Mouse (Mus musculus) lung, postnatal 0 days (tissue): ENCODE measurements around the gene Trim44. TPM values are rescaled to one million over a fixed set of nuclear protein-coding genes. Genes with fewer than 3 reads are reported as not detected.

Source experiments
- ATAC-seq: fragments of 200-750 bp; cut with Nextera tagmentation; 2 replicates; pipeline ENCODE4 v1.8.0; 2017; ENCODE audit warnings: moderate library complexity
- DNase-seq: peaks from one replicate; pipeline ENCODE4 v3.0.0-alpha.2; 2016; ENCODE audit warnings: low spot score
- H3K27ac ChIP-seq: fragments of 300-500 bp; sonication (generic); 2 replicates; pipeline ENCODE4 v1.5.1; 2014; ENCODE audit warnings: antibody characterized with exemption, mild to moderate bottlenecking, low read length, mixed read lengths
- H3K27me3 ChIP-seq: fragments of 300-500 bp; sonication (generic); replicated peaks from 2 replicates; pipeline ENCODE4 v1.6.1; 2014; ENCODE audit warnings: low read length, mixed read lengths; ENCODE audit not compliant: insufficient read depth
- H3K36me3 ChIP-seq: fragments of 300-500 bp; sonication (generic); 2 replicates; pipeline ENCODE4 v1.6.1; 2014; ENCODE audit warnings: low read length, mixed read lengths; ENCODE audit not compliant: insufficient read depth
- H3K4me1 ChIP-seq: fragments of 300-500 bp; sonication (generic); 2 replicates; pipeline ENCODE4 v1.6.1; 2014; ENCODE audit warnings: antibody characterized with exemption, low read depth, low read length, mixed read lengths; ENCODE audit not compliant: insufficient read depth
- H3K4me2 ChIP-seq: fragments of 300-500 bp; sonication (generic); replicated peaks from 2 replicates; pipeline ENCODE4 v1.6.1; 2014; ENCODE audit warnings: low read depth, mild to moderate bottlenecking, low read length, moderate library complexity, mixed read lengths
- H3K4me3 ChIP-seq: fragments of 300-500 bp; sonication (generic); 2 replicates; pipeline ENCODE4 v1.5.1; 2014; ENCODE audit warnings: low read depth, low read length
- H3K9ac ChIP-seq: fragments of 300-500 bp; sonication (generic); replicated peaks from 2 replicates; pipeline ENCODE4 v1.6.1; 2014; ENCODE audit warnings: low read depth, mild to moderate bottlenecking
- H3K9me3 ChIP-seq: fragments of 300-500 bp; sonication (generic); 2 replicates; pipeline ENCODE4 v1.6.1; 2016; ENCODE audit warnings: low read length, mixed read lengths
- CTCF ChIP-seq: IDR thresholded peaks from 2 replicates; pipeline ENCODE4 v1.5.1; 2016; ENCODE audit warnings: antibody characterized with exemption, mild to moderate bottlenecking
- EP300 ChIP-seq: IDR thresholded peaks from 2 replicates; pipeline ENCODE4 v1.6.1; 2016; ENCODE audit warnings: antibody characterized with exemption, mild to moderate bottlenecking, control low read depth
- WGBS: fragments of 180-500 bp; shearing (Covaris S2); extraction: QIAGEN DNeasy Blood & Tissue Kit; methylation state at CpG from one replicate; pipeline ENCODE4 v1.1.7; 2014; 5-methylcytosine and 5-hydroxymethylcytosine counted together
- polyA plus RNA-seq: library from polyadenylated mRNA; unstranded; fragments of >200 nt; fragmentation: Nextera tagmentation; extraction: Ambion mirVana; gene quantifications from 2 replicates; pipeline ENCODE4 v1.2.1, GENCODE M21; 2015

Gene Trim44
- polyA plus RNA-seq, 1 experiment from 2014 or later = 12.7 TPM

DNA sequence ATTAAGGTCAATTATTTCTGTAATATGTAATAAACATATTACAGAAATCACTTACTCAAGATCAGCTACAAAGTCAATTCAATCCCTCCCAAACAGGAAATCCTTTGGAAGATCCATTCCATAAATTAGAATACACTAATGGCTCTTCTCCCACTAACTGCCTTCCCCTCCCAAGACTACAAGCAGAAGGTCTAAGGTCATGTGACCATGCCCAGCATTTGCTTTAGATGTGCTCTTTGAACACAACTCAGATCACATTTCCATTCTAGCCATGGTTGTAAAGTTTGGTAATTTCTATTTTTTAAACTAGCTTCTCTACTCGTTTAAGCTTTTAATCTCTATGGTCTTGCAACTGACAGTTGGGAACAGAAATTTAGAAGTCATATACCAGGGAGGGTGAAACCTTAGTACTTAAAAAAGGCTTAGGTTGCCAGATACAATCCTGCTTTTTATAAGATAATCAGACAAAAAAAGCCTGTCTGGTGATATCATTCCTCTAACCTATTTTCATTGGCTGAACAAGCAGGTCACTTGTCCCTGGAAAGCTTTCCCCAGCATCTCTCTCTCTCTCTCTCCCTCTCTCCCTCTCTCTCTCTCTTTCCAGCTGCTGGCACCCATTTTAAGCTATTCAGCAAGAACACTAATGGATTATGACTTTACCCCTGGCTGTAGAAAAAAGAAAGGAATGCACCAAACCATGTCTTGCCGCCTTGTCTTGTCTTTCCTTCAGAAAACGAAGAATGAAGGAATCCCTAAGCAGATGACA, 24.4 kb downstream of the Trim44 start:
- Histone ChIP-seq H3K4me3 (no peak overlapping the region), H3K36me3 (no peaks in the 10 kb centered on the region), H3K27ac (no peak overlapping the region), H3K27me3 (no peaks in the 10 kb centered on the region), H3K9ac (no peak overlapping the region), H3K4me2 (no peak overlapping the region), H3K9me3 (no peaks in the 10 kb centered on the region), H3K4me1 (no peaks in the 10 kb centered on the region; the same call in 1 of the 2 replicates)
- ATAC-seq = no peak
- DNase-seq = peak; percentile 36
- TF ChIP-seq EP300 (no peak), CTCF (no peak)
- WGBS = 72% methylated on average over 3 of the region's 3 CpGs

DNA sequence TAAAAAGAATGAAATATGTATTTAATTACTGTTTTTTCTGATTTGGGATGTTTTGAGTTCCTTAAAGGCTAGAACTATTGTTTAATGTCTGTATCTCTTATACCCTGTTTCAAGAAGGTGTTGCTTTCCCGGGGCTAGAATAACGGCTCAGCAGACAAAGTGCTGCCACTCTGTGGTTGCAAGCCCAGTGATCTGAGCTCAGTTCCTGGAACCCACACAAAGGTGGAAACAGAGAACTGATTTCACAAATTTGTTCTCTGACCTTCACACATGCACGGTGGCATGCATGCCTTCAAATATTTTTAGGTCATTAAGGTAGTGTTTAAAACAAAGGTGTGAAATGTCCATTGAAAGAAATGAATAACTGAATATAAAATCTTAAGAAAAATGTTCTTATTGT, 25.1 kb downstream of the Trim44 start:
- TF ChIP-seq EP300 (no peak), CTCF (no peak)
- Histone ChIP-seq H3K4me1 (no peaks in the 10 kb centered on the region; the same call in 1 of the 2 replicates), H3K9ac (no peak overlapping the region), H3K27me3 (no peaks in the 10 kb centered on the region), H3K27ac (no peak overlapping the region), H3K36me3 (no peaks in the 10 kb centered on the region), H3K9me3 (no peaks in the 10 kb centered on the region), H3K4me2 (no peak overlapping the region), H3K4me3 (no peak overlapping the region)
- DNase-seq (no peak), ATAC-seq (no peak)
- WGBS = 58% methylated on average over 3 of the region's 3 CpGs

DNA sequence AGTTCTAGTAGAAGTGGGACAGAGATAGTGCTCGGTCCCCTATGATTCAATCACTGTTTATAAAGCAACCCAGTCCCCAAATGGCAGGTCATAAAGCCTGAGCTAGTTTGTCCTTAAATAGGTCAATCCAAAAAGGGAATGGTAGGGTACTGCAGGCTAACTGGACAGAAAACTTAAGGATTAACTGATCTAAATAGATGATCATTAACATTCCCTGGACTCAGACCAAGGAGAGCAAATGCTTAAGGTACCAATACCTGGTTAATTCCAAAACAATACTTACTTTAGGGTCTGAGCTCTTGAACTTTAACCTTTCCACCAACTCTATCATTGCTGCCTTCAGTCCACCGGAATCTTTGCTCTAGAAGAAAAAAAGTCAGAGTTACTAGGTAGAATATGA, 27.0 kb downstream of the Trim44 start:
- 80% methylated on average over 2 of the region's 2 CpGs for WGBS
- no peak overlapping the region for H3K27ac ChIP-seq
- H3K9ac ChIP-seq = no peak overlapping the region
- H3K4me2 ChIP-seq = no peak overlapping the region
- H3K27me3 ChIP-seq = no peaks in the 10 kb centered on the region
- no peak for DNase-seq
- no peaks in the 10 kb centered on the region for H3K36me3 ChIP-seq
- H3K4me3 ChIP-seq = no peak overlapping the region
- no peak for ATAC-seq
- no peaks in the 10 kb centered on the region for H3K9me3 ChIP-seq
- TF ChIP-seq EP300 = no peak
- H3K4me1 ChIP-seq = no peaks in the 10 kb centered on the region; the same call in 1 of the 2 replicates

DNA sequence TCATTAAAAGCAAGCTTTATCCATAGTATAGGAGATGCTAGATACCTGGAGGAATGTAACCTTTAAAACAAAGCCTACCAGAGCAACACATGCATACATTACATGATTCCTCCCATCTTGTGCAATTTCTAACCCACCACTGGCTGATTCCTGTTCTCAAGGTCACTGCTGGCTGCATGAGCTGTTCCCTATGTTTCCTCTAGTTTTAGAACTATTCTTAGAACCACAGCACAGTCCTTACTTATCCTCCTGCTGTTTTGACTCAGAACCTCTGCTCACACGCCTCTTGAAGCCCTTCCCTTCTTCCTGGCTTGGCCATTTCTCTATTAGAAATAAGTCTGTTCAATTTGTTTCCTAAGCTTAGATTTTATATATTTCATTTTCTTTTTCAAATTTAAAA, 28.7 kb downstream of the Trim44 start:
- DNase-seq (no peak), ATAC-seq (no peak)
- no peak for TF ChIP-seq EP300
- no peak for TF ChIP-seq CTCF
- Histone ChIP-seq H3K4me1 (no peaks in the 10 kb centered on the region), H3K4me3 (no peak overlapping the region), H3K27me3 (no peaks in the 10 kb centered on the region), H3K4me2 (no peak overlapping the region), H3K36me3 (no peaks in the 10 kb centered on the region), H3K9ac (no peak overlapping the region), H3K9me3 (no peaks in the 10 kb centered on the region), H3K27ac (no peak overlapping the region)
- 59% methylated on average over 1 of the region's 1 CpGs for WGBS

DNA sequence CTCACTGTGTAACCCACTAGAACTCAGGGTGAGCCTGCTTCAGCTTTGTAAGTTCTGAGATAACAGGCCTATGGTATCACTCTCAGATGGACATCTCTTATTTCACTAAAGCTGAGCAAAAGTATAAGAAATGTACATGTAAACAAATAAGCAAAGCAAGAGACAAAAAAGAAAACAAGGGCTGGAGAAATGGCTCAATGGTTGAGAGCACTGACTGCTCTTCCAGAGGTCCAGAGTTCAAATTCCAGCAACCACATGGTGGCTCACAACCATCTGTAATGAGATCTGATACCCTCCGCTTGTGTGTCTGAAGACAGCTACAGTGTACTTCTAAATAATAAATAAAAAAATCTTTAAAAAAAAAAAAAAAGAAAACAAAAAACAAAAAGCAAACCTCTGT, 29.2 kb downstream of the Trim44 start:
- H3K4me3 ChIP-seq = no peak overlapping the region
- TF ChIP-seq EP300 (no peak), CTCF (no peak)
- no peak overlapping the region for H3K27ac ChIP-seq
- no peak overlapping the region for H3K9ac ChIP-seq
- no peaks in the 10 kb centered on the region for H3K27me3 ChIP-seq
- no peak for DNase-seq
- 0 out of 2 replicates have a peak, but pooled peaks cover 3% of the 10 kb centered on the region for H3K4me1 ChIP-seq
- no peaks in the 10 kb centered on the region for H3K9me3 ChIP-seq
- WGBS = 97% methylated on average over 1 of the region's 1 CpGs
- ATAC-seq = no peak
- H3K36me3 ChIP-seq = no peaks in the 10 kb centered on the region
- no peak overlapping the region for H3K4me2 ChIP-seq

DNA sequence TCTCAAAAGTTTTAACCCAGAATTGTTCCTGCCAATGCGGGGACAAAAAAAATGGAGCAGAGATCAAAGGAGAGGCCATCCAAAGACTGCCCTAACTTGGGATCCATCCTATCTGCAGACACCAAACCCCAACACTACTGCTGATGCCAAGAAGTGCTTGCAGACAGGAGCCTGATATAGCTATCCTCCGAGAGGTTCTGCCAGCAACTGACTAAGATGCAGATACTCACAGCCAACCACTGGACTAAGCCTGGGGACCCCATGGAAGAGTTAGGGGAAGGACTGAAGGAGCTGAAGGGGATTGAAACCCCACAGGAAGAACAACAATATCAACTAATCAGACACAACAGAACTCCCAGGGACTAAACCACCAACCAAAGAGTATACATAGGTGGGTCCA, 30.3 kb downstream of the Trim44 start:
- H3K9ac ChIP-seq = no peak overlapping the region
- H3K27ac ChIP-seq = no peak overlapping the region
- H3K4me1 ChIP-seq = 0 out of 2 replicates have a peak, but pooled peaks cover 3% of the 10 kb centered on the region
- no peak for ATAC-seq
- no peak for DNase-seq
- WGBS = 98% methylated on average over 2 of the region's 2 CpGs
- no peak overlapping the region for H3K4me3 ChIP-seq
- H3K36me3 ChIP-seq = no peaks in the 10 kb centered on the region
- no peaks in the 10 kb centered on the region for H3K27me3 ChIP-seq
- TF ChIP-seq CTCF = no peak
- TF ChIP-seq EP300 = no peak
- no peaks in the 10 kb centered on the region for H3K9me3 ChIP-seq
- H3K4me2 ChIP-seq = no peak overlapping the region
